Mouse (Mus musculus) embryo, embryonic 11.5 days (tissue): ENCODE data around the gene Slc22a8.

Source experiments
- DNase-seq: peaks from one replicate; pipeline ENCODE4 v3.0.0-alpha.2; 2012; ENCODE audit warnings: low read depth, low spot score

The Slc22a8 gene

DNA sequence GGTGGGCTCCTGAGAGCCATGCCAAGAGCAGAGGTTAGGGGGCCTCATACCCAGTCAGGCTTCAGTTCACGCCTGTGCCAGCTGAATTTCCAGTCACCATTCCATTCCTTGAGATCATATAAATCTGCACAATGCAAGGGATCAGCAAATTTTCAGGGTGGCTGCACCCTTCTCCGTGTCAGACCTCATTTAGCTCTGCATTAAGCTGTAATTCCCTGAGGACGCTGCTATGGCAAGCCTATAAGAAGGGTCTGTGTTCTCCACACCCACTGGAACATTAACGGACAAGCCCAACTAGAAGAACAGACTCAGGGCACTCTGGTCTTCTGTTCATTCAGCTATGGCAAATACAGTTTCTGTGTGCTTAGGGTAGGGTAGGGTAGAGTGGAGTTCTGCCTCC, 6.2 kb downstream of the Slc22a8 start:
- no peak for DNase-seq

DNA sequence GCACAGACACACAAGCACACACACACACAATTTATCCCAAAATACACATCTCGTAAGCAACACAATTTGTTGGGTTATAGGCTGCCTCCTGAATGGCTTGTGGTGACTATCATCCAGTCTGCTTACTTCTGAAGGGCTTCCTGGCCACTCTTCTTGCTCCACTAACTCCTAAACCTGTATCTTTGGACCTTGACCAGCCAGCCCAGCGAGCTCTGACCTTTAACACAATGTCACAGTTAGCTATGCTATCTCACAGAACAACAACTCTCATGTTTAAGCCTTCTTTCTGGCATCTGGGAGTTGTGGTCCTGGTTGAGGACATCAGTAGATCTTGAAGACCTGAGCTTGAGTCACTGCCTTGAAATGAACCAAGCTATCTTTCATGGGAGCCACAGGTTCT, 8.2 kb downstream of the Slc22a8 start:
- DNase-seq = no peak

DNA sequence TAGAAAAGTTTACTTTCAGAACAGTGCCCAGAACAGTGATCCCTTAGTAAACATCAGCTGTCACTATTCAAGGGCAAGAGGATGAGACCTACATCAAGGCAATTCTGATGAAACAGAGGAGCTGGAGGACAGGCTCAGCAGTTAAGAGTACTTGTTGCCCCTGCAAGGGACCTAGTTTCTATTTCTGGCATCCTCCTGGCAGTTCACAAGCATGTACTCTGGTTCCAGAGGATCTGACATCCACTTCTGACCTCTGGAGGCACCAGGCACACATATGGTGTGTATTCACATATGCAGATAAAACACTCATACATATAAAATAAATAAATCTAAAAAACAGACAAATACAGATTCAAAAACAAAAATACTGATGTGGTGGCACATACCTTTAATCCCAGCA, 10.9 kb downstream of the Slc22a8 start:
- DNase-seq = no peak

DNA sequence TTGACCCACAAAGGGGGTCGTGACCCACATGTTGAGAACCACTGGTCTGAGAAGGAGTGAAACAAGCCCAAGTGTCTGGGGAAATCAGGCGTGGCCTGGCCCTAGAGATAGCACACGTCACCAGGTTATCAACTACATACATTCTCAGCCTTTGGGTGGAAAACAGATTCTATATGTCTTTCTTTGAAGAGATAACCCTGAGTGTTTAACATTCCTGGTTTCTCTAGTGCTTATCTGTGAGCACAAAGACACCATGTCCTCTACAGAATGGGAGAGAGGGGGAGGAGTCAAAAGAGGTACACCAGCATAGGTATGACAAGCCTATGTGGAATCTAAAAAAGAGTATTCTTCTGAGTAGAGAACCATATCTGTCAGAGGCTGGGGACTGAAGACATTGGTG, 11.9 kb downstream of the Slc22a8 start:
- DNase-seq = no peak

DNA sequence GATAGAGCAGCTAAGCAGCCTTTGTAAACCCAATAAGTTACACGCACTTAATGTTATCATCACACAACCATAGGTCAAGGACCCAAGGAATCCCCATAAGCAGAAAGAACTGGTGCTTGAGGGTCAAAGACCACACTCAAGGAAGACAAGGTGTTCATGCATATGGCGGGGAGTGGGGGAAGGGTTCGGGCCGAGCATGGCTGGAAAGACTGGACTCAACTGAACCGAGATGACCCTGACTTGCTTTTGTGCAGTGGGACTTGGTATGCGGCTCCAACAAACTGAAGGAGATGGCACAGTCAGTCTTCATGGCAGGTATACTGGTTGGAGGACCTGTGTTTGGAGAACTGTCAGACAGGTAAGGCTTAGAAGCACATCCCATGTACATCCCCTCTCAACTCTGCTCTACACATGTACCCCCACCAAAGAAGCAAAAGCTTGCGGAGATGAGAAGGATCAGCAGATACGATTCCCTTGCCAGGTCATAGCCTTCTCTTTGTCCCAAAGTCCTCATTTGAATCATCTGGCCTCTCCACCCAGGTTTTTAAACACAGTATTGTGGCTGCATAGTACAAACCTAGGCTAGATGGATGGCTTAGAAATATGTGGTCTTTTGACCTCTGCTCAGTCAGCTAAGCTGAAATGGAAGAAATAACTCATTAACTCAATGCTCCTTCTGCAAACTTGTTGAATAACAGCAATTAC, 13.6 kb downstream of the Slc22a8 start:
- DNase-seq = no peak

DNA sequence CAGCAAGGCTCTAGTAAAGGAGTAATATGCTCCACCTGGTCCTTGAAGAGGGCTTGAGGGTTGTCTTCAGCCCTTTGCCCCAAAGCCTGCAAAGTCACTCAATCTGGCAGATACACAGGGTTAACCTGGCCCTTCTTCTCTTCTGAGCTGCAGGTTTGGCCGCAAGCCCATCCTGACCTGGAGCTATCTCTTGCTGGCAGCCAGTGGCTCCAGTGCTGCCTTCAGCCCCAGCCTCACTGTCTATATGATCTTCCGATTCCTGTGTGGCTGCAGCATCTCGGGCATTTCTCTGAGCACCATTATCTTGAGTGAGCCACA, 14.1 kb downstream of the Slc22a8 start:
- no peak for DNase-seq

DNA sequence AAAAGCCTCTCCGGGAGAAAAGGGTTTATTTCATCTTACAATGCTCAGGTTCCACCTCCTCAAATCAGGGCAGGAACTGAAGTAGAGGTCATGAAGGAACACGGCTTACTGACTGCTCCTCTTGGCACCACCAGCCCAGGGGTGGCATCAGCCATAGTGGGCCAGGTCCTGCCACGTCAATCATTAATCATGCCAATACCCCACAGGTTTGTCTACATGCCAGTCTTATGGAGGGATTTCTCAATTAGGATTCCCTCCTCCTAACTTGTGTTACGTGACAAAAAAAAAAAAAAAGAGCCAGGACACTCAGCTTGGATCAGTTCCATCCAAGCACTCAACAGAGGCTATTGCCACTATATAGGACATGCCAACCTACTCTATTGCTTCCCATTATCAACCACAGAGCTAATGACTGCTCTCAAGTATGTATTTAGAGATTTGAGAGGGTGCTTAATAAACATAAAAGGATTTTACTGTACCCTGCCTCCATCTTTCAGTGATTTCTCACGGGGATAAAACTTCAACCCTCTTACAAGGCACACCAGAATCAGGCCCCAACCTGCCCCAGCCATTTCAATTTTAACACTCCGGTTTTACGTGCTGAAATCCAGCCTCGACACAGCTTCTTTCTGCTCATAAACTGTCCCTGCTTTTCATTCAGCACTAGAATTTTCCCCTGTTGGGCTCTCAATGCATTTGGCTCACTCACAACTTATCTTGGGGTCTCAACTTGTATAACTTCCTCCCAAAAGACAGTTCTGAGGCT, 20.5 kb downstream of the Slc22a8 start:
- no peak for DNase-seq

DNA sequence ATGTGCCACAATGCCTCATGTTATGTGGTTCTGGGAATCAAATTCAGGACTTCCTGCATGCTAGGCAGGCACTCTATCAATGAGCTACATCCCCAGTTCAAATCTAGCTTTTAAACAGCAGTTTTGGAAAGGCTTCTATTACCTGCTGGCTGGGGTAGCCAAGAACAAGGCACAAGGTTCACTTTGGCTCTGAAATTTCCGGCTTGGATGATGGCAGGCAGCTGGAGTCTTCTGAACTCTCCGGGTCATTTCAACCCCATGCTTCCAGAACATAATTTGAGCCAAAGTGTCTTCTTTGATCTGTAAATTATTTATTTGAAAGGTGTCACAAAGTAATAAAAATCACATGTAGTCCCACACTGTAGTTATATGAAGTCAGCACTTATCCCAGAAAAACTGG, 22.1 kb downstream of the Slc22a8 start:
- DNase-seq = no peak

DNA sequence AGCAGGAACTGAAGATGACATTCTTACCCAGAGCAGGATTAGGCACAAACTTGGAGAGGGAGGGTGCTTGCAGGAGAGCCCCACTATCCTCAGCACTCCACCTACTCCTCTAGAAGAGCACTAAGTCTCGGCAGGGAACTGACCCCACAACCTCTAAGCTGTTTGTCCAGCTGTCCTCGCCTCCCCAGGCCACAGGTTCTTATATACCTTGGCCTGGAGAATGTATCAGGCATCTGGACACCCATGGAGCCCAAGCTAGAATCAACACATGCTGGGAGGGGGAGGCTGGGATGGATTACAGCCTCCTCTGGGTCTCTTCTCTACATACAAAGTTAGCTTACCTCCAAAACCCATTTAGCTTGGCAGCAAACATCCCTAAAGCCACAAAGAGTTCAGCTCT, 23.3 kb downstream of the Slc22a8 start:
- DNase-seq = no peak

DNA sequence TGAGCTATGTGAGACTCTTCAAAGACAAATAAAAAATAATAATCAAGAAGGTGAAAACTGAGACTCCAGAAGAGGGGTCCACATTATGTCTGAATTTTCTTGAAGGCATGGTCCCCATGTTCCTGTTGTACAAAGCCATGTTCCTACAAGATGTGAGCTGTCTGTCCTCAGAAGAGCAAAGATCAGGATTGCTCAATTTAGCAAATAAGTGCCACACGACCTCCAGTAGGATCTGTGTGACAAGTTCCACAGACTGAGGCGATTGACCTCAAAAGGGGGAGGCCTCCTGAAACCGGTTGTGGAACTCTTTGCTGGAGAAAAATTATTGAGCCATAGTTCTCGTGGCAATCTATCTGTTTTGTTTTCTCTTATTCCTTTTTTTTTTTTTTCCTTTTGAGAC, 25.3 kb downstream of the Slc22a8 start:
- no peak for DNase-seq

DNA sequence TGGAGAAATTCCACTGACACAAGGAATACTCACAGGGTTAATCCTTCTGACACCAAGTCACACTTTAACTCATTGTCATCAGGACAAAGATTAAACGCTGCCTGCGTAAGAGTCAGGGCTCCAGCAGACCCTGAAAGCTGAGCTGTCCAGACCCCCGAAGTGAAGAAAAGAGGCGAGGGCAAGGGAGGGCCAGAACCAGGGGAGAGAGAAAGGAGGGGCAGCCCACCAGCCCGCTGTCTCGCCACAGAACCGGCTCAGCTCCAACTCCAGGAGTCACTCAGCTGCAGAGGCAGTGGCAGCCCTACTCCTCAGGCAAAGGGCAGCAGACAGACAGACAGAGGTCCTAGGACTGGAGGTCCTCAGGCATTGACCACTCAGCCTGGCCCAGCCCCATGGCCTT, 26.9 kb downstream of the Slc22a8 start, which contains the start of gene Slc22a6:
Gene Slc22a6, plus strand, starts transcription at position 136 of the 400 bp plus-strand sequence.
- no peak for DNase-seq

DNA sequence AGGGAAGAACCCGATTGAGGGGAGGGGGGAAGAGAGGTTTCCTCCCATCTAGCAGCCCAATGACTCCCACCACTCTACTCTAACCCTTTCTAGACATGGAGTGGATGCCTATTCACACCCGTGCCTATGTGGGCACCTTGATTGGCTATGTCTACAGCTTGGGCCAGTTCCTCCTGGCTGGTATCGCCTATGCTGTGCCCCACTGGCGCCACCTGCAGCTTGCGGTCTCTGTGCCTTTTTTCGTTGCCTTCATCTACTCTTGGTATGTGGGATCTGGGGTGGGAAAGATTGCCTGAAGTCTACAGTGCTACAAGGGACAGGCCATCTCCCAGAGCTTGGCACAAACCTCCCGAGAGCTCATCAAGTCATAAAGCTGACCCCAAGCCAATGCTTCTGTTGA, 30.0 kb downstream of the Slc22a8 start:
- DNase-seq = no peak

DNA sequence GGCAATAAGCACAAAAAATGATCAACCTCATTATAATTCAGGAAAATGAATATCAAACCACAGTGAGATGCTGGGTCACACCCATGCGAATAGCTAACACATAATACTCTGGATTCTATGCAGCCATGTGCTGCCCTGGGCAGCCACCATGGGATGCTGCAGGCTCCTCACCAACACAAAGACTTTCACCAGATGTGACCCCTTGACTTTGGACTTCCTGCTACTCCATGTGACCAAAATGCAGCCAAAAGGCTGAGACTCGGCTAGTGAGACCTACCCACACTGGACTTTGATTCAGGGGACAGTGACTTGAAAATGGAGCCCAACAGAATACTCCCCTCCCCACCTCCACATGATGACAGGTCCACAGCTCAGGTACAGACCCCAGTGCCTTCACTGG, 39.2 kb downstream of the Slc22a8 start:
- DNase-seq = no peak

DNA sequence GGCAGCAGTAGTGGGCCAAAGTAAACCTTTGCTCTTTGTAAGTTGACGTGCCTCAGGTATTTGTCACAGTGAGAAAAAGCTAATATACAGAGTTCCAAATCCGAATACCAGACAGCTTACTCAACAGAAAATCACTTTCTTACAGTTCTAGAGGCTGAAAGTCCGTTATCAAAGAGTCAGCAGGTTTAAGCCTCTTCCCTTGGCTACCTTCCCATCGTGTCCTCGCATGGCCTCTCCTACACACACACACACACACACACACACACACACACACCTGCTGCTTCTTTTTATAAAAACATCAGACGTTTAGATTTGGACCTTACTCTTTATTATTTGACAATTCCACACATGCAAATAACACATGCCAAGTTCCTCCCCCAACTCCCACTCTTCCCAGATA, 39.8 kb downstream of the Slc22a8 start:
- DNase-seq = no peak

DNA sequence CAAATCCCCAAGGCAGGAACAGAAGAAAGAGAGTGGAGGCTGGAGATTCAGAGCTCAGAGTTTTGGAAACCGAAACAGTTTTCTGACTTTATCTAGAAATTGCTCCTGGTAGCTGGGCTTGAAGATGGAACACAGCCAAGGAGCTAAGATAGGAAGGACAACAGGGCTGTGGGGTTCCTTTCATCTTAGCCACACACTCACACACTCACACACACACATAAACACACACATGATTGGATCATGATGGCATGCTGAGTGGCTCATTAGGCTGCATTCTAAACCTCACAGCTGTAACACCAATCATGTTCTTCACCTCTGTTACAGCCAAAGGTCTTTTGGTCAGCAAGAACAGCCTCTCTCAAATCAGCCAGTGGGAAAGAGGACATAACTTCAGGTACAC, 41.0 kb downstream of the Slc22a8 start:
- no peak for DNase-seq

DNA sequence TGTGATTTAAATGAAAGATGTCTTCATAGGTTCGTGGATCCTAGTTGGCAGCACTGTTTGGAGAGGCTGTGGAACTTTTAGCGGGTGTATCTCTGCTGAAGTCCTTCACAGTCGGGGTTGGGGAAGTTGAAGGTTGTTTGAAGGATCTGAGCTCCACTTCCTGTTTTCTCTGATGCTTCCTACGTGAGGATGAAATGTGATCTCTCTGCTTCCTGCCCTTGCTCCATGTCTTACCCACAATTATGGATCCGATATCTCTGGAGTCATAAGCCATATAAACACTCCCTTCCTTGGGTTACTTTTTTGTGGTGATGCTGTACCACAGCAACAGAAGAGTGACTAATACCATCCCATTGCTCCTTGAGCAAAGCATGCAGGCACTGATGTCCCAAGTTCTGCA, 51.0 kb downstream of the Slc22a8 start:
- no peak for DNase-seq

DNA sequence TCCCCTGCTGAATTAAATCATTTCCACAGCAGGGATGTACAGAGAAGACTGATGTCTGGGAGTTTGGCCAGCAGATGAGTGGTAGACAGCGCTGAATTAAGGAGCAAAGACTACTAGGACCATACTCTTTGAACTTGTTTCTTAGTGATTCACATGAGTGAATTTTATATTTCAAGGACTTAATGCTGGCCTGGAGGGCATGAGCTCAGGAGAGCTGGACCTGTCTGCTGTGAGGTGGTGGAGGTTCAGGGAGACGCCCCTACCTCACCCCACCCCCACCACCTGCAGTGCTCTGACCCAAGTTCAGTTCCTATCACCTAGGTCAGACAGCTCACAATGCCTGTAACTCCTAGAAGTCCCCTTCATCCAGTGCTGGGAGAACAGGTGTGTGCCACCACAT, 55.3 kb downstream of the Slc22a8 start:
- DNase-seq = no peak

DNA sequence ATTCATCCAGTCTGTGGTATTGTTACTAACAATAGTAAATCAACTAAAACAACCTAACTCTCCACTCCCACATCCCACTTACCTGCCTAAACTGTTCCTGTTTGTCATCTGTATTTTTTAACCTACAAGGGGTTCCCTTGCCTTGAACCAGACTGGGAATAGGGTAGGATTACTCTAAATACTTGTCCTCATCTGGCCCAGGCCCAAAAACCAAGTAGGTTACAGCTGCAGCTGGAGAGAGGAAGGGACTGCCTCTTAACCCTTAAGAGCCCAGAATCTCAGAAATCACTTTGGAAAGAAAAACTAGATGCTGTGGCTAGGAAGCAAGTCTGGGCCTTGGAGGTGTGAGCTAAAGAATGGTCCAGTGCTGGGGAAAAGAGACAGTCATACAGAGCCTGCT, 64.8 kb downstream of the Slc22a8 start:
- DNase-seq = no peak

DNA sequence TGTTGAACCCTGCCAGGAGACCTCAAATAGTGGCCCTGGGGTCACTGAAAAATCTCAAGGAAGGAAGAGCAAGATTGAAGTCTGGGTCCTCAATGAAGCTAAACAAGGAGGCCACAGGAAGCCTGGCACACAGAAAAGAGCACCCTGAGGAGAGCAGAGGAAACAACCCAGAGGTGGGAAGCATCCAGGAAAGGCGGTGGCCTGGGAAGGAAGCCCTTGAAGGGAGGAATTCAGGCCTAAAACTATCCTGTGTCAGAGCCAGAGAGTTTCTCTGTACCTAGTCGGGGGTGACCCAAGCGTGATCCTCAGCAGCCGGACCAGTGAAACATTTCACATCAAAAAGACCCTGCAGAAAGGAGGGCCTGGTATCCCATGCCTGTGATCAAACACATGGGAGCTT, 65.3 kb downstream of the Slc22a8 start:
- DNase-seq = no peak
